Mouse (Mus musculus): ENCODE measurements at regions not wholly inside any gene's neighbourhood (a gene's known extent, or its start where the extent isn't known, plus 50 kb on each side); places are given as distances from the start of the nearest gene placed in this dataset.

- no peak for TF ChIP-seq CTCF (conservative IDR thresholded peaks at IDR 0.05; ENCODE audit: low read length)
- no peak for TF ChIP-seq NANOG (IDR thresholded peaks at IDR 0.05; ENCODE audit: borderline replicate concordance, low read length)
Measured at GRCm38 (mm10) chr4:70160062-70160461, 250.2 kb downstream of the Cdk5rap2 start.

All from E14TG2a.4 (cell line).